Mouse (Mus musculus): Measurements from ENCODE around the gene Cfb. TPM values are rescaled to one million over a fixed set of nuclear protein-coding genes. Genes with fewer than 3 reads are reported as not detected.

Cfb gene
- polyA plus RNA-seq, 1 experiment from 2014 or later: 0.94 TPM

DNA sequence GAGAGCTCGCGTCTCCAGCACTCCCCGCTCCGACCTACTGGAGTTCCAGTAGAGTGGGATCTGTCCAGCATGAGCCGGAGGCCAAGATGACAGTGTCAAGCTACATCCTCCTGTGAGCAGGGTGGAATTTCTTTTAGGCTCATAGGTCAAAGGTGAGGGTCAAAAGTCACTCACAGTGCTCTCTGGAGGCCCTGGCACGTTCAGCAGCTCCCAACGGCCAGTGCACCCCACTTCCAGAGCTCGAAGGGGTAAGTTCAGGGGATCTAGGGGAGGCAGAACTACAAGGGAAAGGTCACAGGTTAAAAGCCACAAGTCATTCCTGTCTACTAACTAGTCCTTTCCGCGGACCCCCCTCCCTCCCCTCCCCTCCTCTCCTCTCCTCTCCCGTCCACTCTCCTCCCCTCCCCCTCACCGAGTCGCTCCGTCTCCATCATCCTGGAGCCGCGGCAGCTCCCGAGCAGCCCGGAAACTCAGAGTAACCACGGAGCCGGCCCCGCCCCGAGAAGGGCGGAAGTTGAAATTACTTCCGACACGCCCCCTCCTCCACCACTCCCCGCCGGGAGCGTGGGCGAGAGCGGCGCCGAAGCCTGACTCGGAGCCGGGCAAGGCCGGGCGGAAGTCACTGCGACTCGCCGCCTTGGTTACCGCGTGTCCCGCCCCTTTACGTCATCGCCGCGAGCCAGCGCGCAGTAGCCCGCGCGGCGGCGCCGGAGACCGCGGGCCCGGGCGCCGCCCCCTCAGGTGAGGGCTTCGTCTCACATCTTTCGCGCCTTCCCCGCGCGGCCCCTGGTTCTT, 12.4 kb downstream of the Cfb start, which contains the start of the genes Skiv2l and Nelfe:
Skiv2l (minus strand) TSS at position 489 of the 795 bp plus-strand sequence.
Nelfe (plus strand) TSS at position 670 of the 795 bp plus-strand sequence.
- H3K27me3 ChIP-seq (replicated peaks; ENCODE audit: control insufficient read depth, insufficient read depth, low read length): no peaks in the 10 kb centered on the region
- peak within 1 kb of the TSS; percentile 64 for H3K4me3 ChIP-seq (ENCODE audit: low read depth, low read length)
- no peaks in the 10 kb centered on the region for H3K9me3 ChIP-seq (replicated peaks; ENCODE audit: control insufficient read depth, low read length)
- H3K4me2 ChIP-seq (ENCODE audit: low read length): peak within 1 kb of the TSS; percentile 98
- H3K36me3 ChIP-seq (ENCODE audit: control insufficient read depth, insufficient read depth, low read length): peaks cover 60% of the 10 kb centered on the region
- WGBS: 1% methylated on average over 55 of the region's 65 CpGs
- H3K9ac ChIP-seq (ENCODE audit: low read length): peak within 1 kb of the TSS; percentile 88
- peaks cover 17% of the 10 kb centered on the region for H3K4me1 ChIP-seq (ENCODE audit: control insufficient read depth, insufficient read depth, low read length)
- DNase-seq (ENCODE audit: low spot score): peak; percentile 99
- peak; percentile 98 for ATAC-seq
- peak within 1 kb of the TSS; percentile 39; the same call in 1 of the 2 replicates for H3K27ac ChIP-seq (ENCODE audit: low read depth, low read length)

DNA sequence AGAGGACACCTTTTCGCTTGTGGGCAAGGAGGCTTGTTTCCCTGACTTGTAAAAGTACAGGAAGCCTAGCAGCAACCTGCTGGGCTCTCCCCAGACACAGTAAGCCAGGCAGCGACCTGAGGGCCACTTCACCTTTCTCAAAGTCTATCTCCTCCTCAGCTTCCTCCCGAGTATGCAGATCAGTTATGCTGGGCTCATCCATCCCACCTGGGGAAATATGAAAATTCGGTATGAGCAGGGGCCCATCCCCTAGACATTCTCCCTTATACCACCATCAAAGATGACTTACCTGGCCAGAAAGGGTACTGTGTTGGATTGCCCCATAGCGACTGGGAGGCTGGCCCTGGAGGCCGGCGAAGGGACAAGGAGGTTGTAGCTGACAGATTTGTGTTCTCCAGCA, 14.7 kb downstream of the Cfb start:
- Histone ChIP-seq H3K4me1 (ENCODE audit: control insufficient read depth, insufficient read depth, low read length) (peaks cover 17% of the 10 kb centered on the region), H3K4me2 (ENCODE audit: low read length) (no peak overlapping the region), H3K27me3 (replicated peaks; ENCODE audit: control insufficient read depth, insufficient read depth, low read length) (no peaks in the 10 kb centered on the region), H3K36me3 (ENCODE audit: control insufficient read depth, insufficient read depth, low read length) (peaks cover 62% of the 10 kb centered on the region), H3K27ac (ENCODE audit: low read depth, low read length) (no peak overlapping the region), H3K9ac (ENCODE audit: low read length) (no peak overlapping the region), H3K4me3 (ENCODE audit: low read depth, low read length) (no peak overlapping the region), H3K9me3 (replicated peaks; ENCODE audit: control insufficient read depth, low read length) (no peaks in the 10 kb centered on the region)
- ATAC-seq: no peak
- DNase-seq (ENCODE audit: low spot score): no peak
- 93% methylated on average over 7 of the region's 7 CpGs for WGBS

DNA sequence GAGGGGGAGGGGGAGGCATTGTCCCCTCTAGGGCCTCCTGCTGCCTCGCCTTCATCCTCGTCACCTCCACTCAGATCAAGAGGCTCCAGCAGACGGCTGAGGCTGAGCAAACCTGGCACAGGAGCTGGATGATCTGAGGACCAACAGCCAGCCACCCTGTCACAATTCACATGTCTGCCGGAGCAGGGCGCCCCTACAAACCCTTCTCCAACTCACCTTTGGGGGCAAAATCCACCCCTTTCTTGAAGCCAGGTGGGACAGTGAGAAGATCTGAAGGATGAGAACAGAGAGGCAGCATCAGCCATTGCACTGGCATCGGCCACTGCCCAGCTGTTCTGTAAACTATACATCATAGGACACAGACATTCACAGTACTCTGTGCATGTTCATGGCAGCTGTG, 15.1 kb downstream of the Cfb start:
- H3K27ac ChIP-seq (ENCODE audit: low read depth, low read length): no peak overlapping the region
- peaks cover 17% of the 10 kb centered on the region for H3K4me1 ChIP-seq (ENCODE audit: control insufficient read depth, insufficient read depth, low read length)
- no peak overlapping the region for H3K4me2 ChIP-seq (ENCODE audit: low read length)
- no peaks in the 10 kb centered on the region for H3K9me3 ChIP-seq (replicated peaks; ENCODE audit: control insufficient read depth, low read length)
- ATAC-seq: no peak
- H3K4me3 ChIP-seq (ENCODE audit: low read depth, low read length): no peak overlapping the region
- 85% methylated on average over 6 of the region's 6 CpGs for WGBS
- DNase-seq (ENCODE audit: low spot score): no peak
- peaks cover 63% of the 10 kb centered on the region for H3K36me3 ChIP-seq (ENCODE audit: control insufficient read depth, insufficient read depth, low read length)
- no peaks in the 10 kb centered on the region for H3K27me3 ChIP-seq (replicated peaks; ENCODE audit: control insufficient read depth, insufficient read depth, low read length)
- no peak overlapping the region for H3K9ac ChIP-seq (ENCODE audit: low read length)

DNA sequence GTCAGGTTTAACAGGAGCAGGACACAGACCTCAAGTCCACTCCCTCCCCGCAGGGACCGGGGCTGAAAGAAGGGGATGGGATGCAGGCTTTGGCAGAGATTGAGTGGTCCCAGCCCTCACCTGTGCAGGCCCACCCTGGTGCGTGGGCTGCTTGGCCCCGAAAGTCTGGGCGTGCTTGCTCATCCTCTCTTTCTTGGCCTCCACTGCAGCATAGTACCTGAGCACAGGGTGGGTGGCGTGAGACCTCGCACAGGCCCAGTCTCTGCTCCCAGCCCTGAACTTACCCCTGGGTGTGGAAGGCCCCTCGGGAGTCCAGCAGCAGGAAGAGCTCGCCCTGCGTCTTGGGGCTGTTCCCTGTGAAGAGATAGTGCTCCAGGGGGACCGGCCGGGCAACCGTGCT, 17.4 kb downstream of the Cfb start:
- Histone ChIP-seq H3K27ac (ENCODE audit: low read depth, low read length) (no peak overlapping the region), H3K9me3 (replicated peaks; ENCODE audit: control insufficient read depth, low read length) (no peaks in the 10 kb centered on the region), H3K4me3 (ENCODE audit: low read depth, low read length) (no peak overlapping the region), H3K9ac (ENCODE audit: low read length) (no peak overlapping the region), H3K4me2 (ENCODE audit: low read length) (no peak overlapping the region), H3K27me3 (replicated peaks; ENCODE audit: control insufficient read depth, insufficient read depth, low read length) (no peaks in the 10 kb centered on the region), H3K36me3 (ENCODE audit: control insufficient read depth, insufficient read depth, low read length) (peaks cover 84% of the 10 kb centered on the region), H3K4me1 (ENCODE audit: control insufficient read depth, insufficient read depth, low read length) (peaks cover 5% of the 10 kb centered on the region; the same call in 1 of the 2 replicates)
- 93% methylated on average over 13 of the region's 13 CpGs for WGBS
- DNase-seq (ENCODE audit: low spot score) (no peak), ATAC-seq (no peak)

DNA sequence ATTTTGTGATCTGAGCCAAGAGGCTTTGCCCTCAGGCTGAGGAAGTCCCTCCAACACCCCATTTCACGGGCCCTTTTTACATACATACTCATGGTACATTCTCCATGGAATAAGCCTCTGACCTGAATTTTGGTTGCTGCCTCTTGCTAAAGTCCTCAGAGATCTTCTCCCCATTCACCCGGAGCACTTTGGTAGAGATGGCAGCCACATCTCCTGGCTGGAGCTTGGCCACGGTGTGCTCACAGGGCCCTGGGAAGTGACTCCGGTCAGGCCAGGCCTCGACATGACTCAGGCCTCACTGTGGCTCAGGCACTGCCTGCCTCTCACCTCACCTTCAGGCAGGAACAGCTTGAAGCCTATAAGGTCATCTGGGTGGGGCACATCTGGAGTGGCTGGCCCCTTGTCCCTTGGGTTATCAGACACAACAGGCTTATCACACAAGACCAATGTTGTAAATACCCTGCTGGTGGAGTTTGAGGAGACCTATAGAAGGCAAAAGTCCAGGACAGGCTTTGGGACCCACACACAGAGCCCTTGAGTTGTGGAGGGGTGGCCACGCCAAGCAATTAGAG, 21.5 kb downstream of the Cfb start:
- H3K9me3 ChIP-seq (replicated peaks; ENCODE audit: control insufficient read depth, low read length): no peaks in the 10 kb centered on the region
- DNase-seq (ENCODE audit: low spot score) (no peak), ATAC-seq (no peak)
- no peak overlapping the region for H3K4me3 ChIP-seq (ENCODE audit: low read depth, low read length)
- 87% methylated on average over 6 of the region's 6 CpGs for WGBS
- H3K36me3 ChIP-seq (ENCODE audit: control insufficient read depth, insufficient read depth, low read length): peaks cover 74% of the 10 kb centered on the region
- H3K9ac ChIP-seq (ENCODE audit: low read length): no peak overlapping the region
- no peaks in the 10 kb centered on the region for H3K27me3 ChIP-seq (replicated peaks; ENCODE audit: control insufficient read depth, insufficient read depth, low read length)
- no peak overlapping the region for H3K27ac ChIP-seq (ENCODE audit: low read depth, low read length)
- H3K4me2 ChIP-seq (ENCODE audit: low read length): no peak overlapping the region
- H3K4me1 ChIP-seq (ENCODE audit: control insufficient read depth, insufficient read depth, low read length): peaks cover 10% of the 10 kb centered on the region

DNA sequence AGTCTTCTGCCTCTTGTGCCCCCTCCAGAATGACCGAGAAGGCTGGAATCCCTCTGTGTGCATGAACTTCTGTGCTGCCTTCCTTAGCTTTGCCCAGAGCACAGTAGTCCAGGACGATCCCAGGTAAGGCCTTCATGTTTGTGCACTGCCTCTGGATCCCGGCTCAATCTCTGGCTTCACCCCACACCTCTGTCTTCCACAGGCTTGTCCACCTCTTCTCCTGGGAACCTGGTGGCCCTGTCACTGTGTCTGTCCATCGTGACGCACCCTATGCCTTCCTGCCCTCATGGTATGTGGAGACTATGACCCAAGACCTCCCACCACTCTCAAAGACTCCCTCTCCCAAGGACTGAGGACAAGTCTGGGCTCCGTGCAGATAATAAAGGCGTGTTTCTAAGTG, 23.5 kb downstream of the Cfb start:
- 89% methylated on average over 7 of the region's 7 CpGs for WGBS
- Histone ChIP-seq H3K27me3 (replicated peaks; ENCODE audit: control insufficient read depth, insufficient read depth, low read length) (no peaks in the 10 kb centered on the region), H3K4me1 (ENCODE audit: control insufficient read depth, insufficient read depth, low read length) (peaks cover 13% of the 10 kb centered on the region), H3K9me3 (replicated peaks; ENCODE audit: control insufficient read depth, low read length) (no peaks in the 10 kb centered on the region), H3K27ac (ENCODE audit: low read depth, low read length) (no peak overlapping the region), H3K9ac (ENCODE audit: low read length) (no peak overlapping the region), H3K4me2 (ENCODE audit: low read length) (no peak overlapping the region), H3K4me3 (ENCODE audit: low read depth, low read length) (no peak overlapping the region), H3K36me3 (ENCODE audit: control insufficient read depth, insufficient read depth, low read length) (peaks cover 60% of the 10 kb centered on the region)
- no peak for ATAC-seq
- no peak for DNase-seq (ENCODE audit: low spot score)

DNA sequence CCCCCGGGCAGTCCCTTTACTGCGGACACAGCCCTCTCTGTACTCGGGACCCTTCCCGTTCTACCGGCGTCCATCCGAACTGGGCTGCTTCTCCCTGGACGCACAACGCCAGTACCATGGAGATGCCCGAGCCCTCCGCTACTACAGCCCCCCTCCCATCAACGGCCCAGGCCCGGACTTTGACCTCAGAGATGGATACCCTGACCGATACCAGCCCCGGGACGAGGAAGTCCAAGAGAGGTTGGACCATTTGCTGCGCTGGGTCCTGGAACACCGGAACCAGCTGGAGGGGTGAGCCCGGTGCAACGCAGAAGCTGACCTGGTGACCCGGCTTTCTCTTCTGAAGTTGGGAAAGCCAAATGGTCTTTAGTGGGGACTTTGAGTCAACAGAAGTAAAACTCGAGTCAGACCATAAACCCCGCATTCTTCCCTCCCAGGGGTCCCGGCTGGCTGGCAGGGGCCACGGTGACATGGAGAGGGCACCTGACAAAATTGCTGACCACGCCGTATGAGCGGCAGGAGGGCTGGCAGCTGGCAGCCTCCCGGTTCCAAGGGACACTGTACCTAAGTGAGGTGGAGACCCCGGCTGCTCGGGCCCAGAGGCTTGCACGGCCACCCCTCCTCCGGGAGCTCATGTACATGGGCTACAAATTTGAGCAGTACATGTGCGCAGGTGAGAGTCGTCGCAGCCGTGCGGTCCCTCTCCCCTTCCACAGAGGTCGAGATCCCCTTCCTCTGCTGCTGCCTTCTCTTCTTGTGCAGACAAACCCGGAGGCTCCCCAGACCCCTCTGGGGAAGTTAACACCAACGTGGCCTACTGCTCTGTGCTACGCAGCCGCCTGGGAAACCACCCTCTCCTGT, 24.6 kb downstream of the Cfb start:
- DNase-seq (ENCODE audit: low spot score): no peak
- peak overlapping the region; percentile 99 for H3K4me2 ChIP-seq (ENCODE audit: low read length)
- H3K4me1 ChIP-seq (ENCODE audit: control insufficient read depth, insufficient read depth, low read length): peaks cover 13% of the 10 kb centered on the region
- H3K9ac ChIP-seq (ENCODE audit: low read length): peak overlapping the region; percentile 80
- H3K27me3 ChIP-seq (replicated peaks; ENCODE audit: control insufficient read depth, insufficient read depth, low read length): no peaks in the 10 kb centered on the region
- no peak overlapping the region for H3K27ac ChIP-seq (ENCODE audit: low read depth, low read length)
- H3K9me3 ChIP-seq (replicated peaks; ENCODE audit: control insufficient read depth, low read length): no peaks in the 10 kb centered on the region
- 0 out of 2 replicates have a peak, but pooled peaks have one; percentile 3 for ATAC-seq
- 45% methylated on average over 43 of the region's 43 CpGs for WGBS
- peak overlapping the region; percentile 73 for H3K4me3 ChIP-seq (ENCODE audit: low read depth, low read length)
- H3K36me3 ChIP-seq (ENCODE audit: control insufficient read depth, insufficient read depth, low read length): peaks cover 54% of the 10 kb centered on the region

DNA sequence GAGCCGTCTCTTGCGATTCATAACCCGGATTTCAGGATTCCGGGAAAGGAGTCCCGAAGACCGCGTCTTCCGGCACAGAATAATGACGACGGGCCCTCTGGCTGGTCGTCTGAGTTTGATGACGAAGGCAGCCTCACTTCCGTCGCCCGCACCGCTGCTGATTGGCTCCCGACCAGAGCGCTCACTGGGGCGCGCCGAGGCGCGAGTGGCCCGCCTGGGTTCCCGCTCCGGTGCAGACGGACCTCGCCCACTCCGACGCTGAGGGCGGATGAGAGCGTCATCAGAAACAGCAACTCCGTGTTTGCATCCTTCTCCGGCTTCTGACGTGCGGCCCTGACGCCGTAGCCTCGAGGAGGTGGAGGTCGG, 25.5 kb downstream of the Cfb start, which contains the start of the genes Stk19 and Dxo:
Stk19 (minus strand) TSS at position 90 of the 366 bp plus-strand sequence.
Dxo (plus strand) TSS at position 164 of the 366 bp plus-strand sequence.
- no peaks in the 10 kb centered on the region for H3K27me3 ChIP-seq (replicated peaks; ENCODE audit: control insufficient read depth, insufficient read depth, low read length)
- peak within 1 kb of the TSS; percentile 73 for H3K4me3 ChIP-seq (ENCODE audit: low read depth, low read length)
- peaks cover 13% of the 10 kb centered on the region for H3K4me1 ChIP-seq (ENCODE audit: control insufficient read depth, insufficient read depth, low read length)
- ATAC-seq (peak; percentile 93), DNase-seq (ENCODE audit: low spot score) (peak; percentile 98)
- no peaks in the 10 kb centered on the region for H3K9me3 ChIP-seq (replicated peaks; ENCODE audit: control insufficient read depth, low read length)
- peak within 1 kb of the TSS; percentile 99 for H3K4me2 ChIP-seq (ENCODE audit: low read length)
- WGBS: under 1% methylated on average over 40 of the region's 40 CpGs
- peak within 1 kb of the TSS; percentile 76 for H3K27ac ChIP-seq (ENCODE audit: low read depth, low read length)
- peaks cover 45% of the 10 kb centered on the region for H3K36me3 ChIP-seq (ENCODE audit: control insufficient read depth, insufficient read depth, low read length)
- H3K9ac ChIP-seq (ENCODE audit: low read length): peak within 1 kb of the TSS; percentile 80
